Mouse (Mus musculus) frontal cortex, postnatal 10 days (tissue): ENCODE results near the gene Insrr.
"Not testable (repeated sequence)": the region's sequence is repeated elsewhere in the genome, so short reads cannot be mapped to it uniquely, and the experiment has no call there.

Experiments
- DNase-seq, 2 experiments: peaks; one replicate each; pipeline ENCODE4 v3.0.0; 2022; ENCODE audit warnings: low spot score in 2 of 2, mixed read lengths in 1 of 2

The Insrr gene

GRCm38 (mm10) chr3:87778283-87778682 lies 18.5 kb upstream of the Insrr start:
- DNase-seq: no peak

GRCm38 (mm10) chr3:87779086-87779485 lies 17.7 kb upstream of the Insrr start:
- no peak for DNase-seq

- DNase-seq: no peak
Measured at GRCm38 (mm10) chr3:87783282-87784023, 13.3 kb upstream of the Insrr start.

- no peak for DNase-seq
Measured at GRCm38 (mm10) chr3:87785156-87785555, 11.6 kb upstream of the Insrr start.

GRCm38 (mm10) chr3:87785626-87786214 lies 11.0 kb upstream of the Insrr start:
- no peak for DNase-seq

GRCm38 (mm10) chr3:87789248-87789647 lies 7.5 kb upstream of the Insrr start:
- DNase-seq: no peak

- no peak for DNase-seq
Measured at GRCm38 (mm10) chr3:87789768-87790167, 7.0 kb upstream of the Insrr start.

- no peak for DNase-seq
Measured at GRCm38 (mm10) chr3:87794922-87795325, 1.8 kb upstream of the Insrr start, which contains the start of gene Ntrk1. Gene Ntrk1, minus strand, starts transcription at chr3:87795162.

- peak in 1 of 2 experiments; percentile 44 for DNase-seq
Measured at GRCm38 (mm10) chr3:87795336-87796277, 1.1 kb upstream of the Insrr start.

- no peak for DNase-seq
Measured at GRCm38 (mm10) chr3:87801681-87802080, 4.9 kb downstream of the Insrr start.

GRCm38 (mm10) chr3:87804038-87804677 lies 7.4 kb downstream of the Insrr start:
- DNase-seq: no peak

- no peak for DNase-seq
Measured at GRCm38 (mm10) chr3:87809322-87809962, 12.7 kb downstream of the Insrr start.

- DNase-seq: no peak
Measured at GRCm38 (mm10) chr3:87811297-87811696, 14.5 kb downstream of the Insrr start.

GRCm38 (mm10) chr3:87812413-87812812 lies 15.7 kb downstream of the Insrr start:
- no peak for DNase-seq

- DNase-seq: no peak
Measured at GRCm38 (mm10) chr3:87812873-87813272, 16.1 kb downstream of the Insrr start.

GRCm38 (mm10) chr3:87816166-87816565 lies 19.4 kb downstream of the Insrr start:
- no peak for DNase-seq

- peak in 1 of 2 experiments; percentile 49 for DNase-seq
Measured at GRCm38 (mm10) chr3:87816646-87817093, 19.9 kb downstream of the Insrr start.

- DNase-seq: no peak
Measured at GRCm38 (mm10) chr3:87818226-87818625, 21.5 kb downstream of the Insrr start.

GRCm38 (mm10) chr3:87824206-87824605 lies 27.5 kb downstream of the Insrr start, which contains the start of gene Pear1:
Gene Pear1, minus strand, starts transcription at chr3:87824306.
- not testable (repeated sequence) for DNase-seq

GRCm38 (mm10) chr3:87828435-87828834 lies 31.7 kb downstream of the Insrr start:
- DNase-seq: no peak

- DNase-seq: no peak
Measured at GRCm38 (mm10) chr3:87829025-87829424, 32.3 kb downstream of the Insrr start.
